Mouse (Mus musculus): ENCODE measurements around the gene Gm9964.

Gm9964 gene

GRCm38 (mm10) chr11:79254391-79255098, 42.2 kb downstream of the Gm9964 start, which contains the start of gene Wsb1:
TSS of gene Wsb1 (minus strand) at chr11:79254671.
- peak; percentile 71 to 95 for DNase-seq (ENCODE audit: low read depth in 1 of 2, low spot score in 2 of 2)

- DNase-seq (ENCODE audit: low read depth in 1 of 2, low spot score in 2 of 2) = peak; percentile 17 to 52
Observed at GRCm38 (mm10) chr11:79253542-79254390, 42.9 kb downstream of the Gm9964 start.

GRCm38 (mm10) chr11:79252881-79253541, 43.7 kb downstream of the Gm9964 start:
- DNase-seq (ENCODE audit: low read depth in 1 of 2, low spot score in 2 of 2) = peak; percentile 16 to 41

All from monocyte, adult 2 months (primary cell).